Mouse (Mus musculus) ovary, postnatal 36 days (tissue): ENCODE results near the gene Myh7.
A peak's percentile ranks its signal among the peaks of the same experiment; 100 is the strongest.

ENCODE experiments used
- DNase-seq: peaks from one replicate; pipeline ENCODE4 v3.0.0; 2022; ENCODE audit warnings: low spot score, mixed read lengths

Gene Myh7

DNA sequence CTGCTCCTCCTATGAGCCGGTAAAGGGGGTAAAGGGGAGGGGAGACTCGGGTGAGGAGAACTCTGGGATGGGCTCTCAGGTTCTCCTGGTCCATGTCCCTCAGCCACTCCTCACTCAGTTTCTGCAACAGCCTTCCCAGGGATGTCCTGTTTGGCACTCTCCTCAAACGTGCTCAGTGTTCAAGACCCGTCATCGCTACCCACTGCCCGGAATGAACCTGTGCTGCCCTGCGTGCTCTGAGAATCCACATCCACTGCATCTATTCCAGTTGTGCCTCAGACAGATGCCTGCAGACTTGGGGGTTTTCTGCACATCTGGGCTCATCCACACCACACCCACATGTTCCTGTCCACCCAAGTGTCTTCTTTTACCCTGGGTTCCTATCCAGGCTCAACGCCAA, 51.9 kb downstream of the Myh7 start:
- DNase-seq: no peak

DNA sequence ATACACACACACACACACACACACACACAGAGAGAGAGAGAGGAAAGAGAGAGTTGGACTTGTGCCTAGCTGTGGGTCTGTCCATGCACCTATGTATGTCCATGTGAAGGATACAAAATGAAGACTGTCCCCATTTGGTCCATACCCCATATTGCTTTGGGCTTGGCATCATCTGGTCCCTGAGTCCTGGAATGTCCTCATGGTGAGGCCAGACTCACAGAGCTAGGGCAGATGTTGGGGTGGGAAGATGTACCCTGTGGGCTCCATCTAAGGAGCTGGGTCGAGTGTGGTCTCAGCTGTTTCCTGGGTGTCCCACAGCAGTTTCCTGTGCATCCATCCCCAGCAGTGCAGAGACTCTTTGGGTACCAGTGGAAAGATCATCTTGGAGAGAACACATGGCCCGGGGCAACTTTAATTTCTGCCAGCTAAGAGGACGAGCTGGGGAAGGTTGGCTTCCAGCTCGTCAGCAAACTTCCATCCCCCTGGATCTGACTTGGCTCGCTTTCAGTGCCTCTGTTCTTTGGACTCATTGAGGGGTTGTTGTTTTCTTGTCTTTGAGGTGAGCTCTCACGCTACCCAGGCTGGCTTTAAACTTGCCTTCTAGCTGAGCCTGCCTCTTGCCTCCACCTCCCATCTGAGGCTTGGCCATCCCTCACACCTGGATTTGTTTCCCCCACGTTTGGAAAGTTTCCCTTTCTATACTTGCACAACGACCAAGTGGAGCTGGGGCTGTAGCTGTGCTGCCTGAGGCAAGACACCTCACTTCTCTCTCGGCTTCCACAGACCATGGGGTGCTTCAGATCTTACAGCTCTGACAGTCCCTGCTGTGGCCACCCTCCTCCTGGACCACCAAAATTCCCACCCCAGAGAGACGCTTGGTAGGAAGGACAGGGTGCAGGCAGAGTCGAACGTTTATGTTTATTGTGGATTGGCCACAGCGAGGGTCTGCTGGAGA, 53.1 kb downstream of the Myh7 start:
- no peak for DNase-seq

DNA sequence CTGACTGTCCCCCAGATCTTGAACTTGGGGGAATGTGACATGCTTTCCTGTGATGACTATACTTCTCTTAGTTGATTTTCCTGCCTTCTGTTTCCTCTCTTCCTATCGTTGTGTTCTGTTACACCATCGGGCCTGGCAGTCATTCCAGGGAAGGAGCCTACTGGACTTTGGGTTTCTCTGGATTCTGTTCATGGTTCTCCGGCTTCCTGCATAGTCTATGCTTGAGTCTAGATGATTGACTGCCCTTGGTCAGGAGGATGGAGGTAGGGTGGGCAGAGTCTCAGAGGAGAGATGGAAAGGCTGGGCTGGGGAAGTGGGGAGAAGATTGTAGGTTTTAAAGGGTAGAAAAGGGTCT, 54.3 kb downstream of the Myh7 start:
- no peak for DNase-seq

DNA sequence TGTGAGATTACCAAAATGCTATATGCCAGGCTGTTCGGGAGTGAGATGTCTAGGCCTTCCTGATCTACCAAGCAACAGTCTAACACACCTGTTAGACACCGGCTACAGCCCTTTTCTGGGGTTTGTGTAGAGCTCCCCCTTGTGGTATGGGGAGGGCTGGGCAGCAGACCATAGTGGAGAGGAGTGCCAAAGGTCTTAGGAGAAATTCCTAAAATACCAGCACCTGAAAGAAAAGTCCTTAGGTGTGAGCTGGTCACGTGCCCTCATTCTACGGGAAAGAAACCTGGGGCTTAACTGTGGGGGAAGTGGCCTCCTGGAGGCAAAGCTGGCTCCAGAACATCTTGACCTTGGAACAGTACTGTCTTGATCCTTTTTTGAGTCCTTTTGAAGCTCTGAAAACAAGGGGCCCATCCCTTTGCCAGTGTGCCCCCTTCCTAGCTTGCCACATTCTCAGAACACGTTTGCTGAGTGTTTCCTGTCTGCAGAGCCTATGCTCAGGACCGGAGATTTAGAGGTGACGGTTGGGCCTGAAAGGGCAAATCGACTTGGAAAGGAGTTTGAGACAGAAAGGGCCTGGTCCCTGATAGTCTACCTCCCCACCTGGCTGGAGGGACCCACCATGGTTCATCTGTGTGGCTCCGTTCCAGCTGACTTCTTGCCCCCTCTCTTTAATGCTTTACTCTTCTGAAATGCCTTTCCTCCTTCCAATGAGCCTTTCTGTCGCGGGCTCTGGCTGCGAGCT, 54.8 kb downstream of the Myh7 start:
- peak; percentile 63 for DNase-seq

DNA sequence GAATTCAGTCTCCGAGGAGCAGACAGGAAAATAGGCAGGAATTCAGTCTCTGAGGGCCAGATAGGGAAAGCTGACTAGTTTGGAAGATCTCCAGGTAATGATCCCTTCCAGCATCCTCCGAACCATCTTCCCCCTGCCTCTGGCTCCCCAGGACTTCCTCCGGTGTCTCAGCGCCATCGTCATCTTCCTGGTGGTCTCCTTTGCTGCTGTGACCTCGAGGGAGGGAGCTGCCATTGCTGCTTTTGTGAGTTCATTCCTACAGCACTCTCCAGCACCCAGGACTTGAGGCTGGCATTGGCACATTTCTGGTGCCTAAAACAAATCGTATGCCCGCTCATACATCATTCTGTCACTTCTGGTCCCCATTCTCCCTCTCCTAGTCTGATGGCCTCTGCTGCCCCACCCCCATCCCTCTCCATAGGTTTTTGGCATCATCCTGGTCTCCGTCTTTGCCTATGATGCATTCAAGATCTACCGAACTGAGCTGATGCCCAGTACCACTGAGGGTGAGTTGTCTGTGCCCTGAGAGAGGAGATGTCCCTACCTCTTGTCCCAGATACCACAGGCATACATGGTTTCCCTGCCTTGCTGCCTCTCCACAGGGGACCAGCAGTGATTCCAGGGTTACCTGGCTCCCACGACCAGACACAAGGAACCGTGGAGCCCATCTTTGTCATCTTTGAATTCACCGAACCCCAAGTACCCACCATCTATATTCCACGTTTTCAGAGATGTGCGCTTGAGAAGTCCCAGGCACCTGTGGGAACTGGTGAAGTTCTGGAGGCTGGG, 55.8 kb downstream of the Myh7 start:
- DNase-seq: no peak

DNA sequence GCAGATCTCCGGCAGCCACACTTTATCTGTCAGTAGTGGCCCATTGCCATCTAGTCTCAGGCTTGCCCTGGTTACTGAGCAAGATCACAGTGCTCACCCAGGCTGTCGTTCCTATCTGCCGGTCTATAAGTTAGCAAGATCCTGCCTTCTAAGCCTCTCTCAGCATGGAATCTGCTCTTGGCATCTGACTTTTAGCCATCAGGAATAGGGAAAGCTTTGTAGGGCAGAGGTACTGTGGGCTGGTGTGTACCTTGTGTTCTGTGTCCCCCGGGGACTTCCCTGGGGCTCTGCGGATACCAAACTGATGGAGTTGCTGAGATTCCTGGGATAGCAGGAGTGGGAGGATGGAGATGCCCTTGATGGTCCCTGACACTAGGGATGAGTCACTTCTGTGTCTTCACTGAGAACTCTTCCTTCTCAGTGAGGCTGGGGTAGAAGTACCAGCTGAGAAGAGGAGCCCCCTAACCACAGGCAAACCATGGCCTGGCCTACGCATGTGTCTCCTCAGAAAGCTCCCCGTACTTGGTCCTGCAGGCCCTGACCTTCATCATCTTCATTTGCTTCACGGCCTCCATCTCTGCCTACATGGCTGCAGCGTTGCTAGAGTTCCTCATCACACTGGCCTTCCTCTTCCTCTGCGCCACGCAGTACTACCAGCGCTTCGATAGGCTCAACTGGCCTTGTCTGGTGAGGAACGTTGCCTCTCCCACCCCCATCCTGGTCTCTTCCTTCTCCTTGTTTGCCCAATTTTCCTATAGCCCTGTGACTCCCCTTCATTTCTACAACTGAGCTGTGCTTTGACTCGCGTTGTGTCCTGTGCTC, 56.9 kb downstream of the Myh7 start:
- DNase-seq: no peak

DNA sequence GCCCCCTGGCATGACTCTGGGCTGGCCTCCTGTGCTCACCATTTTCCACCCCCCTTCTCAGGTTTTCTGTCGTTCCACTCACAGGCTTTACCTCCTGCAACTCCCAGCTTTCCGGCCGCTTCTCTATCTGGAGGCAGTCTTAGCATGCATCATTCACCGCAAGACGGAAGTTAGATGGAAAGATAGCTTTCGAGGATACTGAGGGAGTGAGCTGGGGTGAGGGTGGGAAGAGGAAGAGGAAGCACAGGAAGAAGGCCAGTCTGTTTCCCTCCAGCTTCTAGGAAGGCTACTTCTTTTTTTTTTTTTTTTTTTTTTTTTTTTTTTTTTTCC, 57.6 kb downstream of the Myh7 start:
- DNase-seq: no peak

DNA sequence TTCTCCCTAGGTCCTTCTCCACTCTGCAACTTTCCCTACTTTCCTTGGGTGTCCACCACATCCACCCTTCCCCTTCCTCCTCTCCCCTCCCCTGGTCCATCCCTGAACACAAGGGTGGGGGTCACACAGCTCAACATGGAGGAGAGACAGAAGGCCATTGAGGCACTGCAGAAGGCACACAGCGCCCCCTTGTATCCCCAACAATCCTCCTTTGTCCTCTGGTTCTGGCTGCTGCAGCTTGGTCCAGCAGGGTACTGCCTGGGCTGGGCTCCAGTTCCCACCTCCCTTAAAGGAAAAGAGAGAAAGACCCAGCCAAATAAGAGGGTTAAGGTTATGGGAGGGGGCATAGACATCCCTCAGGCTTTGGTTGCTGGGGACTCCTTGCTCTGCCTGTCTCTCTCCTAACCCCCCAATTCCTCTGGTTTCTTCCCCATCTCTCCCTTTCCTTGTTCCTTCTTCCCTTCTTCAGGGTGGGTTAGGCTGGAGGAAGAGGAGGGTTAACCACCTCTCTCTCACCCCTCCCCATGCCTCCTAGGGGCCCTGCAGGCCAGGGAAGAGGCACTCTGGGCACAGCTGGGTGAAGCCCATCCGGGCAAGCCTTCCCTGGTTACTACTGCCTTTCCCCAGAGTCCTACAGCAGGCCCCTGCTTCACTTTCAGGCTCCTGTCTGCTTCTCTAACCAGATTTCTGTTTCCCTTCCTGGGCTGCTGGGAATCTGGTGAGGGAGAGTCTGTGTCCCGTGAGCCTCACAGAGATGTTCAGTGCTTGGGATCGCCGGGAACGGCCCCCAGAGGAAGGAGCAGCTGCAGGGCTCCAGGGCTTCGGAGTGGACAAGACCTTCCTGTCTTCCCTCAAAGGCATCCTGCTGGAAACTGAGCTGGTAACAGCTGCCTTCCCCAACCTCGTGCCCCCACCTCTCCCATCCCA, 58.3 kb downstream of the Myh7 start, which contains the start of gene Cmtm5:
Gene Cmtm5 (plus strand): TSS at position 358 of the 927 bp plus-strand sequence.
- DNase-seq: no peak

DNA sequence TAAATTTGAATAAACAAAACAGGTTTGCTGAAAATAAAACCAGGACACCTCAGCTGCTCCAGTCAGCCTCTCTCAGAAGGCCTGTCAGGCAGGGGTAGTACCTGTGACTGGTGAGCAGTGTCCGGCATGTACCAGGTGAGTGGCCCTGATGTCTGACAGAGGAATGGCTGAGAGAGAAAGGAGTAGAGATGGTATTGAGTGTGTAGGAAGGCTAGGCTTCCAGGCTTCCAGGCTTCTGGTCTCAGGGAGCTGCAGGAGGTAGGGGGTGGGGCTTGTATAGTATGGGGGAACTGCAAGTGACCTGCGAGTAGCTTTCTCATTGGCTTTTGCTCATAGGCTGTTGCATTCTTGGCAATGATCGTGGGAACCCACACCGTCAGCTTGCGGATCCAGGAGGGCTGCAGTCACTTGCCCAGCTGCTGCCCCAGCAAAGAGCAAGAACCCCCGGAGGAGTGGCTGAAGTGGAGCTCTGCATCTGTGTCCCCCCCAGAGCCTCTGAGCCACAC, 61.7 kb downstream of the Myh7 start, which contains the start of gene Il25:
Gene Il25 (plus strand): TSS at position 51 of the 506 bp plus-strand sequence.
- no peak for DNase-seq

DNA sequence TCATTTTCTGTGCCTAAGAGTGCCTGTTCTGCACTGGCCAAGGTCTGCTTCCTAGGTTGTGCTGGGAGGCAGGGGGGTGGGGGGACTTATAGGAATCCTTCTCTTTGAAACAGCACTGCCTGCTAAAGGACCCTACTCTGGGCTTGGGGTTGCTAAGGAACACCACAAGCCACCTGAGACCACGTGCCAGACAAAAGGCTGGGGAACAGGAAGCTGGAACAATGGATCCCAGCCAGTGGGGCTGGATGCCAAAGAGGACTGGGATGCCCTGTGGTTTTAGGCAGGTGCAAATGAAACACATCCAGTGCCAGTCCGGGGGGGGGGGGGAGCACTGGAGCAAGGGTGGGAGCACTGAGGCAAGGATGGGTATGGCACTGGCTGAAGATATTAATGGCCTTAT, 64.0 kb downstream of the Myh7 start:
- DNase-seq: no peak

DNA sequence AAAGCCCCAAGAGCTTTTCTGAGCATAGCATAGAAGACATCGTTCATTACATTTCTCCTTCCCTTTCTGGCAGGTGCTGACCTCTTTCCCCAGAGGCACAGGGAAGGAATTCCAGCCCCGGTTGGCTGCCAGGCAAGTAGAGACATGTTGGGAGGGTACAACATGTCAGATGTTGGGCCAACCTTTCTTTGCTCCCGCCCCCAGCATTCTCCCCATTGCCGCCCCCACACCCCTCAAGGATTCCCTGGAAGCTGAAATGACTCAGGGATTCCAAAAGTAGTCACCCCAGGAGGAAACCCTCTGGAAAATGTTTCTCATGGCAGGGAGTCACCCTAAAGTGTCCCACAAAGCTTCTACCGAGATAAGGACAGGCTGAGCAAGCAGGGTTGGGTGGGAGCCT, 64.6 kb downstream of the Myh7 start:
- DNase-seq: no peak

DNA sequence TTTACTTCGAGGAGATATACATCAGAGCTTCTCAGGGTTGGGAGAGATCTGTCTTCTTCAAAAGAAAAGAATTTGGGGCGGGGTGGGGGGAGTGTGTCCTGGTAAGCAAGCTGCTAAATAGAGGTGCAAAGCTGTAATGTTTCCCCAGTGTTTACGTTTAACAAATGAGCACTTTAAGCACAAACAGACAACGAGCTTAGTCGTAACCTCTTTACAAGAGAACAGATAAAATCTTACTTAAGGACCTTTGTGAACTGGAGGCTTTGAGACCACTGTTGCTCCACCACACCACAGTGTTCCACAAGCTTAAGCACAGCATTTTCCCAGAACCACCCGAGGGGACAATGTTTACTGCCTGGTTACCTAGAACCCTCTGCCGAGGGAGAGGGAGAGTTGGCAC, 67.1 kb downstream of the Myh7 start:
- DNase-seq: no peak

DNA sequence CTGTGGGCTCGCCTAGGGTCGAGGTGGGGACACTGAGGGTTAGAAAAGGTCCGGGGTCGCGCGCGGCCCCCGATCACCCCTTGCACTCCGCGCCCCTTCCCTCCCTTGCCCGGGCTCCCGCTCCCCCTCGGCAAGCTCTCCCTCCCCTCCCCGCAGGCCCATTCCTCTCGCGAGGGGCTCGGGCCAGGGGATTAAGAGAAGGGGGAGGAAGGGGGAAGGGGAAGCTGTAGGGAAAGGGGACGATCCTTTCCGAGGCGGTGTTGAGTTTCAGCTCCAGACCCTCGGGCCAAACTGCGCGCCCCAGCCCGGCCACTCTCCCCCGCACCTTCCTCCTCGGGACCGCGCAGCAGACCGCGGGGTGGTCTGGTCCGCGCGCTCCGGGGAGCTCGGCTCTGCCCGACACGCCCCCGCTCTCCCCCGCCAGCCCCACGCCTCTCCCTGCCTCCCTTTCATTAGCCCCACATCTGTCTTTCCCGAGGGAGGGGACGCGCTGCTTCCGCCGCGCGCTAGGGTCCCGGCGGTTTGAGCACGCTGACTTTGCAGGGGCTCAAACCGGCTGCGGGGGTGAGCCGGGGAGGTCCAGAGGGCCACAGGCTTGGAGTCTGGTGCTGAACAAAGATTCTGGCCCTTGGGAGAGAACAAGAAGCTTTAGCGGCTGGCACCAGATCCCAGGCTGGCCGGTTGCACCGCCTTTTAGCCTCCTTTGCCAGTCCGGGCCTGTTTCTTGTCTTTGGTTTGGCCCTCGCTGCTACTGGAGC, 67.8 kb downstream of the Myh7 start:
- DNase-seq: peak; percentile 66

DNA sequence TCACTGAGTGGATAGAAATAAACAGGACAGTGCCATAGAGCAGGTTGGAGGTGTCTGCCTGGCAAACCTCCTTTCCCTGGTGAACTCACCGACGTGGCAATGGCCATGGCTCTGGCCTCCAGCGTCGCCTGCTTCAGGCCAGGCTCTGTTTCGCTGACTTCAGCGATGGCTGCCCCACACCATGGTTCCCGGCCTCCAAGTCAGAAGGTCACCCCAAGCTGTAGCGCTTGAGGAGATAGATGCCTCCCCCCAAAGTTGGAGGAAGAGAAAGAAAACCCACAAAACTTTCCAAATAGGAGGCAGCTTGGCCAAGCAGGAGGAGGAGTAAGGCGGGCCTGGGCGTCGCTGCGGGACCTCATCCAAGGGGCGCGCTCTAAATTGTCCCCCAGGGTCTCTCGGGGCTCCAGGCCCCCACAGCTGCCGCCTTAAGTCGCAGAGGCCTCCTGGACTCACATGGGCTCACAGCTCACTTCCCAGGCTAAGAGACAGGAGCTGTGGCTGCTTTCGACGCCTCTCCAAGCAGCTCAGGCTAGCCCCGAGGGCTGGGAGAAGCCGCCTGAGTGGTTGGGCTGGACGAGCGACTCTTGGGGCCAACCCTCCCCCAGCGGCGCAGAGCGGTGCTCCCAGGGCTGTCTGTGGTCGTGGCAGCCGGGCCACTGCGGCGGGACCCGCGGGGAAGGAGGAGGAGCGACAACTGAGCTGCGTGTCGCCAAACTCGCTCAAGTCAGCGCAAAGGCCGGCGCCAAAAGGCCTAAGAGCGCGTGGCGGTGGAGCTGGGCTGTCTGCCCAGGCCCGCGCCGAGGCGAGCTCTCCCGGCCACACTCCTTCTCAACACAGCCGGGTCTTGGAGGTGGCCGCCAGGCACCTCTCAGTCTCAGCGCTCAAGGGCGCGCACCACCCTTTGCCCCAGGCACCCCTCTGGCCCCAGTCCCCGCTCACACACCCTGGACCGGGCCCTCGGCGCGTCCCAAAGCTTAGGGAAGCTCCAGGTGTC, 68.8 kb downstream of the Myh7 start, which contains the start of gene Efs:
Gene Efs (minus strand): TSS at position 778 of the 994 bp plus-strand sequence.
- DNase-seq: peak; percentile 65

DNA sequence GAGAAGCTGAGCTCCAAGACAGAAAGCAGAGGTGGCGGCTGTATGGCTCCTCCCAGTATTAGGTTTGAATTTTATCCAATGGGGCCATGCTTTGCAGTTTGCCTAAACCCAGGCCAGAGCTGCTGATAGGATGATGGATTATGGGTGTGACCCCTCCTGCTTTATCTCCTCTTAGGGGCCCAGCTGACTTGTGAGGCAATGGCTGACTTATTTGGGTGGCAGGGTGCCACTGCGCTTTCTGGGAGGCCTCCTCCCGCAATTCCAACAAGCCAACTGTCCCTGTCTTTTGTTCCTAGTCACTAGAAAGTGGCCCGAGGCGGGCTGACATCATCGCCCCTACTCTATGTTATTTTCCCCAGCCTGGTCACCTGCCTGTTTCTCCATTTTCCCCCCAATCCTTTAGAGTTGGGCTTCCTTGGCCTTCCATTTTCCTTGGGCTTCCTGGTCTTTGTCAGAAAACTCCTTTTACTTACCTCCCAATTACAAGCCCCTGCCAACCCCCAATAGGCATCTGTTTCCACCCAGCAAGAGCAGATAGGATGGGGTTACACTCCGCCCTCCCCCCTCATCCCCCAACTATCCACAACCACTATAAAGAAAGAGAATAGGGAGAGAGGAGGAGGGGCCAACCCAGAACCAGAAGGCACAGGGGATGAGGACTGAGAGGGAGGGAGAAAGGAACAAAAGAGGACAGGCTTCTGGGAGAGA, 69.6 kb downstream of the Myh7 start:
- DNase-seq: peak; percentile 33
